Mouse (Mus musculus): Measurements from ENCODE around the gene Arhgap40. TPM values are rescaled to one million over a fixed set of nuclear protein-coding genes. Genes with fewer than 3 reads are reported as not detected.

The Arhgap40 gene
- polyA plus RNA-seq, 1 experiment from 2014 or later: 0.11 TPM

DNA sequence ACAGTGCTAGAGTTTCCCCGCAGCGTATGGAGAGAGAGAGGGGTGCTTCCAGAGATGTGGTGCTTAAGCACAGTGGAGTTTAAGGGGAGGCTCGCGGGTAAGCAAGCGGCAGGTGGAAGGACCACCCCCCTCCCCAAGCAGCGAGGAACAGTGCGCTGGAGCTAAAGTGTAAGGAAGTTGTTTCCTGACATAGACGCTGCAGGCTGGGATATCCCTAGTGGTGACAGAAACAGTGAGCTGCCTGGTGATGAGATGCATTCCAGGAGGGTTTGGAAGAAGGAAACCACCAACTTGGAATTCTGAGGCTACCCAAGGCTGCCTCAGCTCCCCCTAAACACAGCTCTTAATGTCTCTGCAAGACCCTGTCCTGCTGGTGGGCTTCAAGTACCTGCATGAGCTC, 43.2 kb downstream of the Arhgap40 start:
- no peak for ATAC-seq (replicated peaks; ENCODE audit: low FRiP score, low TSS enrichment, low read depth)
- 0 out of 2 replicates have a peak, but pooled peaks cover 4% of the 10 kb centered on the region for H3K9me3 ChIP-seq (ENCODE audit: control insufficient read depth, low read length)
- peak overlapping the region; percentile 40 for H3K4me2 ChIP-seq (ENCODE audit: low read length)
- WGBS: 2% methylated on average over 8 of the region's 8 CpGs
- H3K36me3 ChIP-seq (ENCODE audit: control insufficient read depth, insufficient read depth, low read length): no peaks in the 10 kb centered on the region
- no peak overlapping the region for H3K4me3 ChIP-seq (ENCODE audit: low read depth, low read length)
- no peak for DNase-seq (ENCODE audit: low spot score)
- H3K27ac ChIP-seq (ENCODE audit: low read depth): no peak overlapping the region
- peaks cover 29% of the 10 kb centered on the region for H3K27me3 ChIP-seq (replicated peaks; ENCODE audit: control insufficient read depth, insufficient read depth, low read length)
- no peaks in the 10 kb centered on the region; the same call in 1 of the 2 replicates for H3K4me1 ChIP-seq (replicated peaks; ENCODE audit: control insufficient read depth, insufficient read depth, low read length)
- H3K9ac ChIP-seq (ENCODE audit: low read length): no peak overlapping the region

DNA sequence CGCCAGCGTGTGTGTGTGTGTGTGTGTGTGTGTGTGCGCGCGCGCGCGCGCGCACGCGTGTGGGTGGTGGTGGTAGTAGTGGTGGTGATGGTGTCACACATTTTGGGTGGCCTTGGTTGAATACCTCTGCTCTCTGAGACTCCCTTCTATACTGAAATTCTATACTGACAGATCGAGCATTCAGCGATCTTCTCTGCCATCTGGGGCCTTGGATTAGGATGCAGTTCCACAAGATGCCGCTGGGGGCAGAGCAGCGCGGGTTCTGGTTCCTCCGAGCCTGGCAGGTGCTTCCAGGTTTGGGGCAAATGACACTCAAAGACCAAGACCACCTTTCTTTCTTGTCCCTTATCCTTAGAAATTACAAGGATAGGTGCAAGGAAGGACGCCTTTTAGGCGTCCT, 43.6 kb downstream of the Arhgap40 start:
- Histone ChIP-seq H3K4me2 (ENCODE audit: low read length) (peak overlapping the region; percentile 40), H3K27ac (ENCODE audit: low read depth) (no peak overlapping the region), H3K9ac (ENCODE audit: low read length) (no peak overlapping the region), H3K36me3 (ENCODE audit: control insufficient read depth, insufficient read depth, low read length) (no peaks in the 10 kb centered on the region), H3K4me1 (replicated peaks; ENCODE audit: control insufficient read depth, insufficient read depth, low read length) (no peaks in the 10 kb centered on the region; the same call in 1 of the 2 replicates), H3K9me3 (ENCODE audit: control insufficient read depth, low read length) (0 out of 2 replicates have a peak, but pooled peaks cover 4% of the 10 kb centered on the region), H3K4me3 (ENCODE audit: low read depth, low read length) (no peak overlapping the region), H3K27me3 (replicated peaks; ENCODE audit: control insufficient read depth, insufficient read depth, low read length) (peaks cover 29% of the 10 kb centered on the region)
- ATAC-seq (replicated peaks; ENCODE audit: low FRiP score, low TSS enrichment, low read depth): no peak
- peak; percentile 91 for DNase-seq (ENCODE audit: low spot score)
- 3% methylated on average over 20 of the region's 20 CpGs for WGBS

DNA sequence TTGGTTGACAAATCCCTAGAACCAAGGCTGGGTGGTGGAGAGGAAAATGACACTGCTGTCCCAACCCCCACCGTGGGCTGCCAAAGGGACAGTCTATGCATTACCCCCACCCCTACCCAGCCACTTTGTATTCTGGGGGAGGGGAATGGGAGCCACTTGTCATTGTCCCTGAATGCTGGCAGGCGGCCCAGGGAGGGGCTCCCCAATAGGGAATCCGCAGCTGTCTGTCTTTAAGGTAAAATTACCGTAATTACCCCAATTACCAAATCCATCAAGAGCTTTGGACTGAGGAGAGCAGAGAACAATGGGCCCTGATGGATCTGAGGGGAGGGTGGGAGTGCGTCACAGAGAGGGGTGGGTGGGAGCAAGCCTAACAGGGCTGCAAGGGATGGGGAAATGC, 44.2 kb downstream of the Arhgap40 start:
- Histone ChIP-seq H3K9ac (ENCODE audit: low read length) (no peak overlapping the region), H3K27me3 (replicated peaks; ENCODE audit: control insufficient read depth, insufficient read depth, low read length) (peaks cover 29% of the 10 kb centered on the region), H3K4me3 (ENCODE audit: low read depth, low read length) (no peak overlapping the region), H3K27ac (ENCODE audit: low read depth) (no peak overlapping the region), H3K4me2 (ENCODE audit: low read length) (no peak overlapping the region), H3K9me3 (ENCODE audit: control insufficient read depth, low read length) (0 out of 2 replicates have a peak, but pooled peaks cover 4% of the 10 kb centered on the region), H3K4me1 (replicated peaks; ENCODE audit: control insufficient read depth, insufficient read depth, low read length) (no peaks in the 10 kb centered on the region; the same call in 1 of the 2 replicates), H3K36me3 (ENCODE audit: control insufficient read depth, insufficient read depth, low read length) (no peaks in the 10 kb centered on the region)
- DNase-seq (ENCODE audit: low spot score) (no peak), ATAC-seq (replicated peaks; ENCODE audit: low FRiP score, low TSS enrichment, low read depth) (no peak)
- WGBS: 7% methylated on average over 5 of the region's 5 CpGs

DNA sequence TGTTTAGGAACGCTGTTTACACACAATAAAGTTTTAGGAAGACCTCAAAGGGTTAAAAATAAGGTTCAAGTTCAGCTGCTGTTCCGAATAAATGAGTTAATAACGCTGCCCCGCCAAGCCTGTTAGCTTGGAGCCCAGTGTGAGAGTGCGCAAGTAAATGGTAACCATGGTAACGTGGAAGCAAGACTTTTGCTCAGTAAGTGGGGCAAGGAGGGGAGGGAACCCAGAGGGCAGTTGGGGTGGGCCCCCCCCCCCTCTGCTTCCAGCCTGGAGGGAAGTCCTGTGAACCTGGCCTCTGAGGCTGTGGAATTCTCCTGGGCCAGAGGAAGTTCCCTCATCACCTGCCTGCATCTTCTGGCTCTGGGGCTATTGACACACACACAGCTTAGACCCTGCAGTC, 47.3 kb downstream of the Arhgap40 start:
- ATAC-seq (replicated peaks; ENCODE audit: low FRiP score, low TSS enrichment, low read depth) (no peak), DNase-seq (ENCODE audit: low spot score) (no peak)
- H3K36me3 ChIP-seq (ENCODE audit: control insufficient read depth, insufficient read depth, low read length): no peaks in the 10 kb centered on the region

DNA sequence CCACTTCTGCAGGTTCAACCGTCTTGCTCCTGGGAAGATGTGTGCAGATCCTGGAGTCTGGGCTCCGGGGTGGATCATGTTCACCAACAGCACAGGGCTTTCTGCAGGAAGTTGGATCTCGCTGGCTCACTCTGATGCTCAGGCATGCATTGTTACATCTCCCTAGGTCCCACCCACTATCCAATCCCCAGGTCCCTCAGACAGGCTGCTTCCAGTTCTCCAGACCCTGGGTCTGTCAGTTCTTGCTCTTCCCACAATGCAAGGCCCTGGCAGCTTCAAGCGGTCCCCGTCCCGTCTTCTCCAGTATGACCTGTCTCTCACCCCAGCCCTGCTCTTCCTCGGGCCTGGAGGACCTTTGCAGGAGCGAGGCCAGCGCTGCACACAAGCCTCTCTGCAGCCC, 48.2 kb downstream of the Arhgap40 start:
- Histone ChIP-seq H3K36me3 (ENCODE audit: control insufficient read depth, insufficient read depth, low read length) (no peaks in the 10 kb centered on the region), H3K27me3 (replicated peaks; ENCODE audit: control insufficient read depth, insufficient read depth, low read length) (peaks cover 5% of the 10 kb centered on the region), H3K4me1 (replicated peaks; ENCODE audit: control insufficient read depth, insufficient read depth, low read length) (no peaks in the 10 kb centered on the region; the same call in 1 of the 2 replicates), H3K9ac (ENCODE audit: low read length) (no peak overlapping the region), H3K27ac (ENCODE audit: low read depth) (no peak overlapping the region), H3K9me3 (ENCODE audit: control insufficient read depth, low read length) (0 out of 2 replicates have a peak, but pooled peaks cover 4% of the 10 kb centered on the region), H3K4me2 (ENCODE audit: low read length) (no peak overlapping the region), H3K4me3 (ENCODE audit: low read depth, low read length) (no peak overlapping the region)
- WGBS: 12% methylated on average over 9 of the region's 9 CpGs
- ATAC-seq (replicated peaks; ENCODE audit: low FRiP score, low TSS enrichment, low read depth) (no peak), DNase-seq (ENCODE audit: low spot score) (no peak)

More for the DNA sequence above, 47.3 kb downstream of the Arhgap40 start:
- no peak overlapping the region for H3K9ac ChIP-seq (ENCODE audit: low read length)
- peaks cover 11% of the 10 kb centered on the region for H3K27me3 ChIP-seq (replicated peaks; ENCODE audit: control insufficient read depth, insufficient read depth, low read length)
- 0 out of 2 replicates have a peak, but pooled peaks cover 4% of the 10 kb centered on the region for H3K9me3 ChIP-seq (ENCODE audit: control insufficient read depth, low read length)
- WGBS: 42% methylated on average over 6 of the region's 6 CpGs
- H3K4me2 ChIP-seq (ENCODE audit: low read length): no peak overlapping the region
- H3K4me1 ChIP-seq (replicated peaks; ENCODE audit: control insufficient read depth, insufficient read depth, low read length): no peaks in the 10 kb centered on the region; the same call in 1 of the 2 replicates
- no peak overlapping the region for H3K27ac ChIP-seq (ENCODE audit: low read depth)
- no peak overlapping the region for H3K4me3 ChIP-seq (ENCODE audit: low read depth, low read length)

DNA sequence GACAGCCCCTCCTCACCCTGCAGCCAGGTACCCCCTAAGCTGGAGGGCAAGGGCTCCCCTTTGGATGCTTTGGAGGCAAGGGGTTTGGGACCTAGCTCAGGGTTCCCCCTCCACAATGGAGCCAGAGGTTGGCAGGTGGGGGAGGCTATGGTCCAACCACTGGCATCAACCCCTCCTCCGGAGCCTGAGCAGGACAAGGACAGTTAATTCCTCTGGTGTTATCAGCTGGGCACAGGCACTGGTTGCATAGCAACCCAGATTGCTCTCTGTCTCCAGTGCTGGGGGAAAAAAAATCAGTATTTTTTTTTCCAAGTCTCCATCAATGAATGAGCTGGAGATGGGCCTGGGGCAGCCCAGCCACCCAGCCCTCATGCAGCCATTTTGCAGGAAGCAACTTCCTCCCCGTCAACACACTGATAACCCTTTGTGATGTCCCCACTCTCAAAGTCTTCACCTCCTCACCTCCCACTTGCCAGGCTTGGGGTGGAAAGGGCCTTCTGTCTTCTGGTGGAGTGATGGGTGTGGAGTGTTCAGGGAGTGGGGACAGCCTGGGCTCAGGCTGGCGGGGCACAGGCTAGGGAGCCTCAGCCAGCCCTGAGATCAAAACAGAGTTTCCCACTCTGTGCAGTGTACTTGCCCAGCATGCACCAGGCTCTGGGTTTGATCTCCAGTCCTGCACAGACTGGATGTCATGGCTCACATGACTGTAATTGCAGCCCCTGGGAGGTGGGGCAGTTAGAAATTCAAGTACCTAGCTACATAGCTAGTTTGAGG, 49.0 kb downstream of the Arhgap40 start:
- H3K36me3 ChIP-seq (ENCODE audit: control insufficient read depth, insufficient read depth, low read length): no peaks in the 10 kb centered on the region
- no peak overlapping the region for H3K4me2 ChIP-seq (ENCODE audit: low read length)
- H3K27ac ChIP-seq (ENCODE audit: low read depth): no peak overlapping the region
- H3K4me3 ChIP-seq (ENCODE audit: low read depth, low read length): no peak overlapping the region
- 0 out of 2 replicates have a peak, but pooled peaks cover 4% of the 10 kb centered on the region for H3K9me3 ChIP-seq (ENCODE audit: control insufficient read depth, low read length)
- H3K9ac ChIP-seq (ENCODE audit: low read length): no peak overlapping the region
- ATAC-seq (replicated peaks; ENCODE audit: low FRiP score, low TSS enrichment, low read depth): no peak
- H3K27me3 ChIP-seq (replicated peaks; ENCODE audit: control insufficient read depth, insufficient read depth, low read length): 0 out of 2 replicates have a peak, but pooled peaks cover 5% of the 10 kb centered on the region
- DNase-seq (ENCODE audit: low spot score): no peak
- 33% methylated on average over 3 of the region's 3 CpGs for WGBS
- no peaks in the 10 kb centered on the region for H3K4me1 ChIP-seq (replicated peaks; ENCODE audit: control insufficient read depth, insufficient read depth, low read length)

DNA sequence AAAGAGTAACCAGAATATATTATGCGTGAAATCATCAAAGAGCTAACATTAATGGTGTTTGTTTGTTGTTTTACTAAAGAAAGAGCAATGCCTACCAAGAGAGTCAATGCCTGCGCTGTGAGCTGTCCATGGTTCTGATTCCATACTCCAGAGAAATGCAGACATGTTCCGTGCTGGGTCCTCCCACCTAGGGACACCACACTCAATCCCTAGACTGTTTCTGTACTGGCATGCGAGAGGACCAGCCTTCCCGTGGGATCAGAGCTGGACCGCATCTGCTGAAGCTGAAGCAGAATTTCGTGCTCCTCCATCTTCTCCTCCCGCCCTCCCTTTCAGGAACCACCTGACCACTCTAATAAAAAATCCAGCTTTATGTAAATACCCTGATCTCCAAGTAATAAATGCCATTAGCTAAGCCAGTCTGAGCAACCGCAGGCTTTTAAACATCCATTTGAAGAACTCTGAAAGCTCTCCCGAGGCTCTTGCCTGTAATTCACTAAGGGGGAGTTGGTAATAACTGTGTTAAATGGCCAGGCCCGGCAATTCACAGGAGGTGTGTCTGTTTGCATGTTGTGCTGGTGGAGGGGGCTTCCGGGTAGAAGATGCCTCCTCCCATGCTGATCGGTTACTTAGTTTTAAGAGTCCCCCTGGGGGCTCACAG, 58.0 kb downstream of the Arhgap40 start:
- no peaks in the 10 kb centered on the region for H3K36me3 ChIP-seq (ENCODE audit: control insufficient read depth, insufficient read depth, low read length)
- no peaks in the 10 kb centered on the region for H3K4me1 ChIP-seq (replicated peaks; ENCODE audit: control insufficient read depth, insufficient read depth, low read length)
- H3K4me2 ChIP-seq (ENCODE audit: low read length): no peak overlapping the region
- H3K27ac ChIP-seq (ENCODE audit: low read depth): no peak overlapping the region
- WGBS: 23% methylated on average over 13 of the region's 13 CpGs
- ATAC-seq (replicated peaks; ENCODE audit: low FRiP score, low TSS enrichment, low read depth): no peak
- H3K4me3 ChIP-seq (ENCODE audit: low read depth, low read length): no peak overlapping the region
- DNase-seq (ENCODE audit: low spot score): peak; percentile 89
- no peak overlapping the region for H3K9ac ChIP-seq (ENCODE audit: low read length)
- no peaks in the 10 kb centered on the region for H3K9me3 ChIP-seq (ENCODE audit: control insufficient read depth, low read length)
- H3K27me3 ChIP-seq (replicated peaks; ENCODE audit: control insufficient read depth, insufficient read depth, low read length): 0 out of 2 replicates have a peak, but pooled peaks cover 6% of the 10 kb centered on the region

DNA sequence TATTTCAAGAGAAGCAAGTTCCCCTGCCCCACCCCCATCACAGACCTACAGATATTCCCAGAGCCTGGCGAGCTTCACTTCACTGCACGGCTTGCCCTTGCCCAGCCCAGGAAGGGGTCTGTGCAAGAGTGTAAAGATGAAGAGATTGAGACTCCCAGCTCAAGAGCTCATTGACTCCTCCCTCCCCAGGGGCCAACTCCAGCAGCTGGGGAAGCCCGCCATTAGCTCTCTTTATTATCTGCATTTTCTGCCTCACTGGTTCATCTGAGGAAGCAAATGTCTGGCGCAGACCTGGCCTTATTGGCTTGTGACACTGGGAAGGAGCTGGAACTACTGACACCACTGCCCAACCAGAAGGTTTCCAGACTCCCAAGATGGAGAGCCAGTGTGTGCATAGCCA, 67.4 kb downstream of the Arhgap40 start:
- no peaks in the 10 kb centered on the region for H3K36me3 ChIP-seq (ENCODE audit: control insufficient read depth, insufficient read depth, low read length)
- 72% methylated on average over 4 of the region's 4 CpGs for WGBS
- no peaks in the 10 kb centered on the region for H3K27me3 ChIP-seq (replicated peaks; ENCODE audit: control insufficient read depth, insufficient read depth, low read length)
- H3K4me1 ChIP-seq (replicated peaks; ENCODE audit: control insufficient read depth, insufficient read depth, low read length): no peaks in the 10 kb centered on the region
- H3K9ac ChIP-seq (ENCODE audit: low read length): no peak overlapping the region
- no peak overlapping the region for H3K27ac ChIP-seq (ENCODE audit: low read depth)
- no peak overlapping the region for H3K4me2 ChIP-seq (ENCODE audit: low read length)
- H3K4me3 ChIP-seq (ENCODE audit: low read depth, low read length): no peak overlapping the region
- no peaks in the 10 kb centered on the region for H3K9me3 ChIP-seq (ENCODE audit: control insufficient read depth, low read length)
- no peak for ATAC-seq (replicated peaks; ENCODE audit: low FRiP score, low TSS enrichment, low read depth)
- DNase-seq (ENCODE audit: low spot score): no peak
